Mouse (Mus musculus): ENCODE results near the gene Cdk5rap2. TPM values are rescaled to one million over a fixed set of nuclear protein-coding genes. Genes with fewer than 3 reads are reported as not detected.

Gene Cdk5rap2
- 7.2 and 10.9 TPM in 2 replicates for polyA plus RNA-seq (2015; fragmentation: Nextera tagmentation; extraction: Ambion mirVana)

DNA sequence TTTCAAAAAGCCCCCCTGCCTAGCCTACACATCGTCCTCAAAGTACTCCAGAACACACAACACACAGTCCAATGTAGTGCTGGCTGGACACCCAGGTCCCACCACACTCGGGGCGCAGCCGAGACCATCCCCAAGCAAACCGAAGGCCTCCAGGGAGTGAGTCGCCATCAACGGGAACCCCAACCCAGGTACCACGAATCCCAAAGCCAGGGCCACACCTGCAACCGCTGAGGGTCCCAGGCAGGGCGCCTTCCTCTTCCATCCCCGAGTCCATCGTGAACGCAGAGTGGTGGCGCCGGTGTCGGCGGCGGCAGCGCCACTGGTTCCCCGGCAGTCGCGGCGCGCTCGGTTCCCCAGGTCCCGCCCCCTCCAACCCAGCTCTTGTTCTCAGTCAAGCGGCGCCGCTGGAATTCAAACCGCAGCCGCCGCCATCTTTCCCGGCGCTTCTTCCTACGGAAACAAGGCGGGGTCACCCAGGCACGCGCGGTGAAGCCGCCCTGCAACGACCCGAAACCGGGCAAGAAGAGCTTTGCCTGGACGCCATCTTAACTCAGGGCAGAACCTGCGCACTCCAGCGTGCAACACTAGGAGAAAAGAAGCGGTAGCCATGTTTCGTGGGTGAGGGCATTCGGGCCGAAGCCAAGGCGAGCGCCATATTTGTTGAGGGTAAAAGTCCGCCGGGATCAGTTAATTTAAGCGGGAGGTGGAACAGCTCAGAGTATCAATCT is at the start of gene Cdk5rap2:
Gene Cdk5rap2 (minus strand): TSS at position 450 of the 728 bp plus-strand sequence.
- WGBS, result under 1% methylated on average over 55 of the region's 55 CpGs
- Histone ChIP-seq H3K9ac (peak within 1 kb of the TSS; percentile 74), H3K27me3 (no peaks in the 10 kb centered on the region), H3K36me3 (no peaks in the 10 kb centered on the region), H3K4me3 (peak within 1 kb of the TSS; percentile 85), H3K4me2 (peak within 1 kb of the TSS; percentile 73), H3K27ac (peak within 1 kb of the TSS; percentile 74), H3K9me3 (replicated peaks) (no peaks in the 10 kb centered on the region), H3K4me1 (replicated peaks) (peaks cover 9% of the 10 kb centered on the region)
- ATAC-seq (replicated peaks; ENCODE audit: insufficient number of reproducible peaks, insufficient read depth, low FRiP score, low read depth), result peak; percentile 99

DNA sequence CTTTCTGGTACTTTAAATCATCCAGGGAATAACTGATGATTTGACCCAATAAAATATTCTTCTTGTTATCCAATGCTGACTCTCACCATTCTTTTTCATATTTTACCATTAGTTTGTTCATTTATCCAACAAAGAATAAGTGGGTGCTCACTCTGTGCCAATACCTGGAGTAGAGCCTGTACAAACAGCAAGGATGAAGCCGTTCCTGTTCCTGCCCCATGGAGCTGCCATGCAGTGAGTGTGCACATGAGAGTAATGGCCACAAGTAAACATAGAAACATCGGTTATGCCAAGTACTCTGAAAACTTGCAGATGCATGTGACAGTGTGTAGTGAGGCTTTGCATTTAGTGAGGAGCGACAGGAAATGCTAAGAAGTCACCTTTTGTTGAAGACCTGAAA is 41.9 kb upstream of the Cdk5rap2 start:
- Histone ChIP-seq H3K9ac (no peak overlapping the region), H3K27me3 (no peaks in the 10 kb centered on the region), H3K4me1 (replicated peaks) (no peaks in the 10 kb centered on the region), H3K9me3 (replicated peaks) (no peaks in the 10 kb centered on the region), H3K4me3 (no peak overlapping the region), H3K36me3 (no peaks in the 10 kb centered on the region), H3K27ac (no peak overlapping the region), H3K4me2 (no peak overlapping the region)
- 76% methylated on average over 3 of the region's 3 CpGs for WGBS
- ATAC-seq (replicated peaks; ENCODE audit: insufficient number of reproducible peaks, insufficient read depth, low FRiP score, low read depth), result no peak

GRCm38 (mm10) chr4:70451750-70452149 is 41.5 kb upstream of the Cdk5rap2 start:
- Histone ChIP-seq H3K4me3 (no peak overlapping the region), H3K9ac (no peak overlapping the region), H3K36me3 (no peaks in the 10 kb centered on the region), H3K9me3 (replicated peaks) (no peaks in the 10 kb centered on the region), H3K4me2 (no peak overlapping the region), H3K27ac (no peak overlapping the region), H3K27me3 (no peaks in the 10 kb centered on the region), H3K4me1 (replicated peaks) (no peaks in the 10 kb centered on the region)
- WGBS, result 1% methylated on average over 2 of the region's 2 CpGs
- no peak for ATAC-seq (replicated peaks; ENCODE audit: insufficient number of reproducible peaks, insufficient read depth, low FRiP score, low read depth)

GRCm38 (mm10) chr4:70449668-70450067 is 39.4 kb upstream of the Cdk5rap2 start:
- WGBS, result 73% methylated on average over 1 of the region's 1 CpGs
- Histone ChIP-seq H3K4me1 (replicated peaks) (no peaks in the 10 kb centered on the region), H3K27me3 (no peaks in the 10 kb centered on the region), H3K36me3 (no peaks in the 10 kb centered on the region), H3K4me3 (no peak overlapping the region), H3K9ac (no peak overlapping the region), H3K9me3 (replicated peaks) (no peaks in the 10 kb centered on the region), H3K27ac (no peak overlapping the region), H3K4me2 (no peak overlapping the region)
- no peak for ATAC-seq (replicated peaks; ENCODE audit: insufficient number of reproducible peaks, insufficient read depth, low FRiP score, low read depth)

DNA sequence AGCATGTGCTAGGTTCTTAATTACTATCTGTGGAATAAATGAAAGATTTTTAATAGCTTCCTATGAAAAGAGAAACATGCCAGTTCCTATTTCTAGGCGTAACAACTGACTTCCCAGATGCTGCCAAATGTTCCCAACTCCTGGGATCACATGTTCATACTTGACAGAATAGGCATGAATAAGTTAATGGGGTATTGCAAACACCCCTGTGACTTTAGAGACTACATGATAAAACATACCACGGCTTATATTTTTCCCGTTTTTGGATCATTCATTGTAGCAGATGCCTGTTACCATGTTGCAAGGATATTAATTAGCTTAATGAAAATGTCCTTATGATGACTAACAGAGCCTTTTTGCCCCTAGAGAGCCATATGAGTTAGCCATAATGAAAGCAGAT is 36.5 kb upstream of the Cdk5rap2 start:
- H3K36me3 ChIP-seq, result no peaks in the 10 kb centered on the region
- WGBS, result 88% methylated on average over 3 of the region's 3 CpGs
- ATAC-seq (replicated peaks; ENCODE audit: insufficient number of reproducible peaks, insufficient read depth, low FRiP score, low read depth), result no peak
- no peaks in the 10 kb centered on the region for H3K27me3 ChIP-seq
- no peak overlapping the region for H3K9ac ChIP-seq
- no peak overlapping the region for H3K4me2 ChIP-seq
- H3K9me3 ChIP-seq (replicated peaks), result no peaks in the 10 kb centered on the region
- H3K27ac ChIP-seq, result no peak overlapping the region
- no peak overlapping the region for H3K4me3 ChIP-seq
- no peaks in the 10 kb centered on the region for H3K4me1 ChIP-seq (replicated peaks)

DNA sequence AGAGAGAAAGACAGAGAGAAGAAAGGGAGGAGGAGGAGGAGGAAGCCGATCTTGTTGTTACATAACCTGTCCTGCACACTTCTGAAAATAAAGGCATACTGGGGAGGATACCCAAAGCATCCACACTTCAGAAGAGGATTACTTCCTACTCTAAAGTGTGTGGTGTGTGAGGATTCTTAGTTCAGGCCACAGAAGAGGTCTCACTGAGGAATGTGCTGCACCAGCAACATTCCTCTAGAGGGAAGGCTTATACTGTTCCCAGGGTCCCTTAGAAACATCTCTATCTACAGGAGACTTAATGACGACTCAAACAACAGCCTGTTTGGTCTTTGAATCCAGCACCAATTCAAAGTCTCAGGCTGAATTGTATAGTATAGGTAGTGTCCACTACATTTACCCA is 10.0 kb upstream of the Cdk5rap2 start:
- Histone ChIP-seq H3K4me3 (no peak overlapping the region), H3K4me2 (no peak overlapping the region), H3K36me3 (no peaks in the 10 kb centered on the region), H3K4me1 (replicated peaks) (no peaks in the 10 kb centered on the region), H3K9ac (no peak overlapping the region), H3K27ac (no peak overlapping the region), H3K9me3 (replicated peaks) (no peaks in the 10 kb centered on the region), H3K27me3 (no peaks in the 10 kb centered on the region)
- no peak for ATAC-seq (replicated peaks; ENCODE audit: insufficient number of reproducible peaks, insufficient read depth, low FRiP score, low read depth)
- 54% methylated on average over 2 of the region's 2 CpGs for WGBS

- 68% methylated on average over 2 of the region's 2 CpGs for WGBS
These were observed 1.9 kb upstream of the Cdk5rap2 start for GRCm38 (mm10) chr4:70412126-70412525.

DNA sequence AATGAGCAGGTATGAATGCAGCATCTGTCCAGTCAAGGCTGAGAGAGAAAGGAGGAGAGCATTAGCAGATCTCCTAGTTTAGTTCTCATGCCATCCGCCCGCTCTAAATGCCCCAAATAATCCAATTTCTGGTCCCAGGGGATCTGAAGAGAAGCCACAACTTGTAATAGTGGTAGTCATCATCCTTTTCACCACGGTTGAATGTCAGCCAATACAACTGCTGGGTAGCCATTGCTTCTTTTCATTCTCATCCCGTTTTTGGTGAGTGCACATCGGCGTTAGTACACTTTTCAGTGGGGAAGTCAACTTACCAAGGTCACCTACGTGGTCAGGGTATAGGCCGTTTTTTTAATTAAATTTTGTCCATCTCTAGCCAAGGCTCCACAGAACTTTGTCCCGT is 787 bp downstream of the Cdk5rap2 start:
- Histone ChIP-seq H3K4me1 (replicated peaks) (peaks cover 9% of the 10 kb centered on the region), H3K27me3 (no peaks in the 10 kb centered on the region), H3K27ac (no peak overlapping the region), H3K9ac (peak overlapping the region; percentile 74), H3K4me2 (peak overlapping the region; percentile 73), H3K4me3 (peak overlapping the region; percentile 85), H3K36me3 (no peaks in the 10 kb centered on the region), H3K9me3 (replicated peaks) (no peaks in the 10 kb centered on the region)
- ATAC-seq (replicated peaks; ENCODE audit: insufficient number of reproducible peaks, insufficient read depth, low FRiP score, low read depth), result no peak
- WGBS, result 23% methylated on average over 9 of the region's 9 CpGs

More at GRCm38 (mm10) chr4:70412126-70412525, 1.9 kb upstream of the Cdk5rap2 start:
- Histone ChIP-seq H3K4me2 (no peak overlapping the region), H3K27me3 (no peaks in the 10 kb centered on the region), H3K4me3 (no peak overlapping the region), H3K36me3 (no peaks in the 10 kb centered on the region), H3K27ac (no peak overlapping the region), H3K4me1 (replicated peaks) (peaks cover 9% of the 10 kb centered on the region), H3K9ac (no peak overlapping the region), H3K9me3 (replicated peaks) (no peaks in the 10 kb centered on the region)
- ATAC-seq (replicated peaks; ENCODE audit: insufficient number of reproducible peaks, insufficient read depth, low FRiP score, low read depth), result no peak

DNA sequence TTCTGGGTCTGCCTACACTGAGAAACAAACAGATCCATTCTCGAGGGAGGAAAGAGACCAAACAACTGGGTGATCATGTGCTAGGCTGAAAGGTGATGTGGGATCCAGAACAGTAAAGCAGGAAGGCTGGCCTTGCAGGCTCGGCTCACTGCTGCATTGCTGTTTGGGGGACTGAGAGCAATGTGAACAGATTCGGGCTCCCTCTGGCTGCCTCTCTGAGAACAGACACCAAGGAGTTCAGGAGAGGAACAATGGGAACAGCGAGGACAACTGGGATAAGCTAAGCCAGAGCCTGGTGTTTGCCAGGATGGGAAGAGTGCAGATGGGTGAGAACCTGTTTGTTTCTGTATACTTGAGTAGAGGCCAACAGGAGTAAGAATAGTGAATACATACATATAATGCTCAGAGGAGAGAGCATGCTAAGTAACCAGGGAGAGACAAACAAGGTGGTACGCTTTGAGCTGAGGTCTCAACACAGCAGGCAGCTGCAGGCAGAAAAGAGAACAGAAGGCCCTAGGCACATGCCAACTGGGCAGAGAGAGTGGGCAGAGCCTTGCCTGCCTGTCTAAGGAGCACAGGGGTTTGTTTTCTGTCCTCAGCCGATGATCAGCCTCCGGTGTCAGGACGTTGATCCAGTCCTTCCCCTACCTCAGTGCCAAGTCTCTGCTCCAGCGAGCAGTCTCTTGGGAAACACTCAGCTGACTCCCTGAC is 8.0 kb downstream of the Cdk5rap2 start:
- 65% methylated on average over 9 of the region's 9 CpGs for WGBS

GRCm38 (mm10) chr4:70399476-70399875 is 10.8 kb downstream of the Cdk5rap2 start:
- ATAC-seq (replicated peaks; ENCODE audit: insufficient number of reproducible peaks, insufficient read depth, low FRiP score, low read depth), result no peak
- H3K27me3 ChIP-seq, result no peaks in the 10 kb centered on the region
- no peak overlapping the region for H3K27ac ChIP-seq
- 86% methylated on average over 5 of the region's 5 CpGs for WGBS
- H3K36me3 ChIP-seq, result peaks cover 18% of the 10 kb centered on the region
- H3K4me1 ChIP-seq (replicated peaks), result no peaks in the 10 kb centered on the region
- H3K4me3 ChIP-seq, result no peak overlapping the region
- H3K4me2 ChIP-seq, result no peak overlapping the region
- H3K9me3 ChIP-seq (replicated peaks), result no peaks in the 10 kb centered on the region
- no peak overlapping the region for H3K9ac ChIP-seq

More for the DNA sequence above, 8.0 kb downstream of the Cdk5rap2 start:
- Histone ChIP-seq H3K9me3 (replicated peaks) (no peaks in the 10 kb centered on the region), H3K27me3 (no peaks in the 10 kb centered on the region), H3K9ac (no peak overlapping the region), H3K4me3 (no peak overlapping the region), H3K27ac (no peak overlapping the region), H3K4me1 (replicated peaks) (no peaks in the 10 kb centered on the region), H3K36me3 (peaks cover 18% of the 10 kb centered on the region), H3K4me2 (no peak overlapping the region)
- ATAC-seq (replicated peaks; ENCODE audit: insufficient number of reproducible peaks, insufficient read depth, low FRiP score, low read depth), result no peak

- H3K4me1 ChIP-seq (replicated peaks), result no peaks in the 10 kb centered on the region
- H3K27me3 ChIP-seq, result no peaks in the 10 kb centered on the region
- no peak for ATAC-seq (replicated peaks; ENCODE audit: insufficient number of reproducible peaks, insufficient read depth, low FRiP score, low read depth)
- H3K4me3 ChIP-seq, result no peak overlapping the region
- H3K27ac ChIP-seq, result no peak overlapping the region
- 85% methylated on average over 2 of the region's 2 CpGs for WGBS
- H3K9ac ChIP-seq, result no peak overlapping the region
- peaks cover 18% of the 10 kb centered on the region for H3K36me3 ChIP-seq
- H3K9me3 ChIP-seq (replicated peaks), result no peaks in the 10 kb centered on the region
- no peak overlapping the region for H3K4me2 ChIP-seq
These were observed 11.2 kb downstream of the Cdk5rap2 start for GRCm38 (mm10) chr4:70399074-70399473.

All from heart, embryonic 15.5 days (tissue).